Mouse (Mus musculus) thymus, postnatal 25 days (tissue): ENCODE data around the gene Ciz1.

Experiments
- DNase-seq: peaks from one replicate; pipeline ENCODE4 v3.0.0; 2022

Gene Ciz1

DNA sequence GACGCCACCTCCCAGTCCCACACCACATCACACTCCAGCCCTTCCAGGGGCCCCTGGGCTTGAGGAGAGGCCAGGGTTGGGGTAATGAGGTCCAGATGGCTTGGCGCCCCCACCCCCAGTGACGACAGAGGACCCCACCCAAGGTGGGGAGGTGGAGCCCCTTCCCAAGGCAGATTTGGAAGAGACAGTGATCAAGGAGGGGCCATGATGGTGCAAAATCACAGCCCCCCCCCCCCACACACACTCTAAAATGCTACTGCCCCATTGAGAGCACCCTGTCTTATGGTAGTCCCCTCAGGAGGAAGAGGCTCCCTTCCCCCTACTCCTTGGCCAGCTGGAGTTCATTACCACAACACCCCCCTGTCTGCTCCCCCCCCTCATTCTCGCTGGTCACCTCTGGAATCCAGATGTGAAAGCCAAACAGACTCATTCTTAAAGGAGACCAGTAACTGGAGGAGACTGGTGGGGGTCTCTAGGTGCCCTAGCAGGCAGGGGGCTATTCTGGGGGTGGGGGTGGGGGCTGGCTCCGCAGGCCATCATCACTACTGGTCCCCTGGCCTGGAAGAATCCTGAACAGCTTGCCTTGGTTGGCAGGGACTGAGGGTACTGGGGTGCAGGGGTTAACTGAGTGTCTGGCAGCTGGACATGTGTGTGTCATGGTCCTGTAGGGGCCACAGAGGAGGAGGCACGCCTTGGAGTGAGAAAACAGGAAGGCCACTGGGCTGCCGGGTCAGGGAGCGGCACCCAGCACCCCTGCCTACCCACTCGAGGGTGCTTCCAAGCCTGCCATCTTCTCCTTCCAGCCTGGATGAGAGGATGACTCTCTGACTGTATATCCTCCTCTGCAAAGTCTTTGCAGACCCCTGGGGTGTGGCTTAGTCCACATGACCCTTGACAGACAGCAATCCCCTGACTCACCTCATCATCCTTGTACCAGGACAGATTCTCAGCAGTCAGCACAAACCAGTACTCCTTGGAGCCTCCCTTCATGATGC lies 32.2 kb upstream of the Ciz1 start:
- no peak for DNase-seq

DNA sequence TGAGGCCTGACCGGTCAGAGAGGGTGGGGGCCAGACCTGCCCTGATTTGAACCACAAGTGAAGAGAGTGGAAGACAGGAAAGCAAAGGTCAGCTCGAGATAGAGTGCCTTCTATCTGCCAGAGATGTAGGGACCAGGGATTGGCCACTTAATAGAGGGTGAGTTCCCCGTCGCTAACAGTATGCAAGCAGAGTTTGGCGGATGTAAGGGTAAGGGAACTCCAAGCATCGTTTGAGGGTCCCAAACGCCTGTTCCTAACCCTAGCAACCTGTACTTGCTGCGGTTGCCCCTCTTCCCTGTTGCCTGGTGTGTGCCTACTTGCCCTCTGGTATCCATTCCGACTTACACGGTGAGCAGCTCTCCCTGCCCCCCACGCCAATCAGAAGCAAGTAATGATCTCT lies 31.4 kb upstream of the Ciz1 start:
- no peak for DNase-seq

DNA sequence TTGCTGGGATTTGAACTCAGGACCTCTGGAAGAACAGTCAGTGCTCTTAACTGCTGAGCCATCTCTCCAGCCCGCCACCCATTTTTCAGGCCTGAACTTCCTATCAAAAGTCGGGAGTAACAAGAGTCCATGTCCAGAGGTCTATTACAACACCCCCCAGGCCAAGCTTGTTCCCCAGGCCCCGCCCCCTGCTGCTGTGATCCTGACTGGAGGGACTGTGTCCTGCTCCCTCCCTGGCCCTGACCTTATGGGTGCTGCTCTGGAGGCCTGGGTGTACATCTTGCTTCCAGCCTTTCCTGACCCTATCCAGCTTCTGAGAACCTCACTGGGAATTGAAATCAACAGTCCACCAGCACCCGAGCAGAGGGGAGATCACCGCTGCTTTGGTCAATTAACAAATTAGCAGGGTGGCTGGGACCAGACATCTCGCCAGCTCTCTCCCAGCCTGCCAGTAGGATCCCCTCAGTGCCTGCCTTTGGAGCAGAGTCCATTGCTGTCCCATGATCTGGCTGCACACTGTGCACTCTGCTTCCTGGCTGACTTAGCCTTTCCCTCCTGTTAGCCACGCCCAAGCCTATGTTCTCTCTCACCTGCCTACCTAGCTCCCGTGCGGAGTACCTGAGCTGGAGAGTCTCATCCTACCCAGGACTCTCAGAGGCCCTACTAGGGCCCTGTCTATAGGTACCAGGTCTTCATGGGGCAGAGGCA lies 30.4 kb upstream of the Ciz1 start:
- no peak for DNase-seq

DNA sequence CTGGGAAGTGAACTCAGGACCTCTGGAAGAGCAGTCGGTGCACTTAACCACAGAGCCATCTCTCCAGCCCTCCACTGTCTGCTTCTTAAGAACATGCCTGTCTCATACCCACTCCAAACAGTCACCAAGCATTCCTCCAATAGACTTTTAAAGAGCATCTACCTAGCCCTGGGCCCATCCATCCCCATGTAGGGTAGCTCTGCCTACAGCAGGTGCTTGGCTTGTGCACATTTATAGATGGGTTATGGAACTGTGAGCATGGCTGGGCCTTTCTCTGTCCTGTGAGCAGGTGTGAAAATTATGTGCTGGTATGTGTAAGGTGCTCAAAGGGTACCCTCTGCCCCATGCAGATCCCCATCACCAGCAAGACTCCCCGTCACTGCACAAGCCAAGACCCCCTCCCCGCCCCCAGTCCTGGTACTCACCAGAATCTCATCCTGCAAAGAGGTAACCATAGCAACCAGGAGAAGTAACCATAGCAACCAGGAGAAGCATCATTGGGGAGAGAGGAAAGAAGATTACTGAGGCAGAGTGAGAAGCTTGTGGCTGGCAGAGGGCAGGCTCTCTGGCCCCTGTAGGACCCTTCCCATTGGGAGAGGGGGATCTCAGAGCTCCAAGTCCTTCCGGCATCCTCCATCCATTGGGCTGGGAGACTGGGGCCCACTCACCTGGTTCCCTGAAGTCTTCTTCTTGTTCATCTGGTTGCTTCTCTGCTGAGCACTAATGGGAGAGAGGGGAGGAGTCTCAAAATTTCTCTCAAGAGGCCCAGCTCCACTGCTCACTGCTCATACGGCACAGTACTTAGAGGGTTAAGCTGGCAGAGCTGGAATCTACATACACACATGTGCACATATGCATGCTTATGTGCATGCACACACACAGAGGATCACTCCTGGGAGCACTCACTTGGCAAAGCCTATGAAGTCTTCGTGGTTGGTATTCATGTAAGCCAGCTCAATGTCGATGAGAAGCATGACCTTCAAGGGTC lies 29.1 kb upstream of the Ciz1 start:
- no peak for DNase-seq

DNA sequence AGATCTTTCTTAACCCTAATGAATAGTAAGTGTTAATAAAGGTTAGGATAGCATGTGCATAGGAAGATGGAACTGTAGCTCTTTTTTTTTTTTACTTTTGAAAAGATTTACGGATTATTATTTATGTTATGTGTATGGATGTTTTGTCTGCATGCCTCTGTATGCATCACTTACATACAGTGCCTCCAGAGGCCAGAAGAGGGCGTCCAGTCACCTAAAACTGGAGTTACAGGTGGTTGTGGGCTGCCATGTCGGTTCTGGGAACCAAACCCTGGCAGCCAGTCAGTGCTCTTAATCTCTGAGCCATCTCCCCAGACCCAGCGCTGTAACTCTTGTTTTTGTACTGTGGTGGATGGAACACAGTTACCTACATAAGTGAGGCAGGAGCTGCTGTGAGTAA lies 27.8 kb upstream of the Ciz1 start:
- no peak for DNase-seq

DNA sequence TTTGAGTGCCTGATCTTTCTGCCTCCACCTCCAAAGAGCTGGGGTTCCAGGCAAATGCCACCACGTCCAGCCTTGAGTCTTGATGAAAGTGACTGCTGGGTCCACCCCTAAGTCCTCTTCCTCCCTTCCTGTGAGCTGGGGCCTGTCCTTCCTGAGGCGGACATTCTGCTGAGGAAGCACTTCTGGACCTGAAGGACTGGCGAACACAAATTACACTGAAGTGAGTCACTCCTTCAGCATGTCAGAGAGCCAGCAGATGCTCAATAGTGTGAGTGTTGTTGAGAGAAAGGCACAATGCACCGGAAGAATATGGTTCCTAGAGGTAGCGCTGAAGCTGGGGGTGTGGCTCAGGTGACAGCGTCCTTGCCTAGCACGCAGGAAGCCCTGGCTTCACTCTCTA lies 26.8 kb upstream of the Ciz1 start:
- no peak for DNase-seq

DNA sequence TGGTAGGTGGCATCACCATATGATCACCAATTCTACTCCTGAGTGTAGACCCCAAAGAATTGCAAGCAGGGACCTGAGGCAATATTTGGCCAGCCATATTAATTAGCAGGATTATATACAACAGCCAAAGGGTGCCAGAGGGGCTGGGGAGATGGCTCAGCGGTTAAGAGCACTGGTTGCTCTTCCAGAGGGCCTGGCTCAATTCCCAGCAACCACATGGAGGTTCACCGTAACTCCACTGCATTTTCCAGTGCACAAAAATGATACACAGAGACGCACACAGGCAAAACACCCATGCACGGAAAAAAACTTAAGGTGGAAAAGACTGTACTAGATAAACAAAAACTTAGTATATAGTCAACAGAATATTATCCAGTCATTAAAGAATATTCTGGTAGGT lies 24.9 kb upstream of the Ciz1 start:
- no peak for DNase-seq

DNA sequence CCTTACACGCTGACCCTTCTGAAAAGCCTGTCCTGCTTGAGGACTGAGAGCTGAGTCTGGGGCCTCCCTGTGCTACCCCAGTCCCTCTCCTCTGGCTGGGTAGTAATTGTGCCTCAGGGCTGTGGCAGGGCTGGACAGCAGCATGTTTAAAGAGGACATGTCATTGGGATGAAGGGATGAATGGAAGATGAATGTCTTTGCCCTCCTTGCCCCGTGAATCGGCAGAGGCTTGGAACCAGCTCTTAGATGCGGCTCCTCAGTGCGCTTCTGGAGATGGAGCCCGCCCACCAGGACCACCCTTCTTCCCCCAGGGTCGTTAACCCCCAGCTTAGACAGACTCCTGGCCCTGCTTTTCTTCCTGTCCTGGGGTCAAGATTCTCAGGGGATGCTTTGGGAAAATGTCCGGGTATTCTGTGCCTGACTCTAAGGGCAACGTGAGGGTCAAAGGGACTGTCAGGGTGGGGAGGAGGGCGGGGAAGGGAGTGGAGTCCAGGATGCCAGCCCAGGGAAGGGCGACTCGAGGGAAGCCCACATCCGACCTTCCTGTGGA lies 23.1 kb upstream of the Ciz1 start:
- no peak for DNase-seq

DNA sequence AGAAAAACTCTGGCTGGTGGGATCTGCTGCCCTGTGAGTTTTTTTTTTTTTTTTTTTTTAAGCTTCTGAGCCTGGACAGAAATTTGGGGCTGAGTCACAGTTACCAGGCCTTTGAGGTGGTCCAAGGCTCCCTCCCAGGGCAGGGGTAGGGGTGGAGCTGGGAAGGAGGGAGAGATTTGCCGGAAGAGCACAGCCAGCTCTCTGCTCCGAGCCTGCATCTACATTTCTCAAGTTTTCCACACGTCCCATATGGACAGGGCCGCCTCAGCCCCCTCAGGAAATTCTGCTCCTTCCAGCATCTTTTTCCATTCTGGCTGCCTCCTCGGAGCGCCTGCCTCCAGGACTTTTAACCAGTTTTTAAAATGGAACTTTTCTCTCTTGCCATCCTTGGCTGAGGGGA lies 22.6 kb upstream of the Ciz1 start:
- no peak for DNase-seq

DNA sequence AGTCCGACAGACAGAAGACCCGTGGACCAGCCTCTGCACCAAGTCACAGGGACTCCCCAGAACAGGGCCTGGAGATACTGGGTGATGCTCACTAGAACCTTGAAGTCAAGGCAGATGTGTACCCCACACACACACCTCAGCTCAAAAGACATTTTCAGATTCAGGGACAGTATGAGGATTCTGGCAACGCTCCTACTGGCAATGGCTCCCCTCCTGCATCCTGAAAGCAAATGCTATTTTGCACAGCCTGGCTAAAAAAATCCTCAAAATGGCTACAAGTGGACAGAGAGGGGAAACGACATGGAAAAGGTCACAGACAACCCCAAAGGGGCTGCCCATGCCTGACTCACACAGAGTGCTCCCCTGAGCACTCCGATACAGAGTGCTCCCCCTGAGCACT lies 20.0 kb upstream of the Ciz1 start:
- DNase-seq: no peak

DNA sequence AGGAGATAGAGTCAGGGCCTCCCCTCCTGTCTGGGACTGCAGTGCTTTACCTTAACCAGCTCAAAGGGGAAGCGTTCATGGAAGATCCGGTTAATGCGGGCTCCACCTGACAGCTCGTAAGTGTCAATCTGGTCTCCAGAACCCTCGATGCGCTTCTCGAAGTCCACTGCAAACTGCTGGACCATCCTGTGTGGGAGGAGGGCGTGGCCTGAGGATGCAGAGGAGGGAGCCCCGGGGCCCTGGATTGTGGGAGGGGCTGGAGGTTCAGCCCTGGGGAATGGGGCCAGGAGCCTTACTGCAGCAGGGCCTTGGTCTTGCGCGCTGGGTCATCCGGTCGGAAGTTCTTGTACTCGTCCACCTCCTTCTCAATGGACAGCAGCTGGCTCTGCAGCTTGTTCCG lies 16.2 kb upstream of the Ciz1 start:
- DNase-seq: no peak

DNA sequence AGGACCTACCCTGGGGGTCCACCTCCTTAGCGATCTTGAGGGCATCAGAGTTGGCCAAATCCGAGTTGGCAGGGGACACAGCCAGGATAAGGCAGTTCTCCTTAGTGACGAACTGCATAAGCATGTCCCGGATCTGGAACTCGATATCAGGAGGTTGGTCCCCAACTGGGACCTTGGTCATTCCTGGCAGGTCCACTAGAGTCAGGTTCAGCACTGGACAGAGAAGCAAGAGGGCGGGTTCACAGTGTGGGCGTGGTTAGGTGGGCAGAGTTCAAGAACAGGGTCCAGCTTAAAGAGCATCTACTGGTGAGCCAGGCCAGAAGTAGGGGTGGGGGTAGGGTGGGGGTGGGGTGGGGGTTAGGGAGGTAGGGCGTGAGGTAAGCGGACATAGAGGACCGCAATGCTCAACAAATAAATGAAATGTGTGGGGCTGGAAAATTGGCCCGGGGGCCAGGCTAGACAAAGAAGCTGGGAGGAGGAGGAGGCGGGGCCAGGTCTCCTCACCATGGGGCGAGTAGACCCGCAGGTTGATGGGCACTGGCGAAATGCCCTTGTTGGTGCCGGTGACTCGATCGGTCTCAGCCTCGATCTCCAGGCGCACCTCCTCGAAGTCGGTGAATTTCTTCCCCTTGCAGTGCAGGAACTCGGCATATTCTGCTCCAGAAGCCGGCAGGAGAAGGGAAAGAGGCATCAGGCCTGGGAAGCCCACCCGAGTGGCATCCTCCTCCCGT lies 12.1 kb upstream of the Ciz1 start:
- no peak for DNase-seq

DNA sequence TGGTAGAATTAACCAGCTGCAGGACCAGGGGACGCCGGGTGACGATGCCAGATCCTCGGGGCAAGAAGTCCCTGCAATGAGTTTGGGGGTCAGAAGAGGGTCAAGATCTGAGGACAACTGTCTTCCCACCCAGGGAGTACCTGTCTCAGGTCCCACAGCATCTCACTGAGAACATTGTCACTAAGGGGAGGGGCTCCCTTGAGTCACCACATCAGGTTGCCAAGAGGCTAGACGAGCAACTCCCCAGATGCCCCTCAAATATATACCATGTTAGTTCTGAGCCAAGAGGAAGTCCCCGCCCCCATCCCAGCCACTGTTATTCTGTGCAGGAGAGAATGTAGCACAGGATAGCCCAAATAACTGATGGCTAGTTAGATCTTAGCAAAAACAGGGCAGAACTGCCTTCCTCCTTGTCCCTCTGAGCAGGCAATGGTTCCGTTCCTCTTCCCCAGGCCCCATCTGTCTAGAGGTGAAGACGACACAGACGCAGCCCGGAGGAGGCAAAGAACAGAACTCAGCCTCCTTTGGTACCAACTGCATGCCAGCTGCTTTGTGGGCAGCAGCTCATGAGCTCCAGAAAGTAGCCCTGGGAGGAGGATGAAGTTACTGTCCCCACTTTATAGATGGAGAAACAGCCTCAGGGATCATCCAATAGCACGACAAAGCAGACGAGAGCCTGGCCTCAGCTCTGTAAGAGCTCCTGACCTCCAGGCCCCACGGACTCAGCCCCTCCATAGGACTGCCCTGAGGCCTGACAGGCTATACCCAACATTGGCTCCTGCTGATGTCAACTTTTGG lies 11.1 kb upstream of the Ciz1 start:
- DNase-seq: no peak

DNA sequence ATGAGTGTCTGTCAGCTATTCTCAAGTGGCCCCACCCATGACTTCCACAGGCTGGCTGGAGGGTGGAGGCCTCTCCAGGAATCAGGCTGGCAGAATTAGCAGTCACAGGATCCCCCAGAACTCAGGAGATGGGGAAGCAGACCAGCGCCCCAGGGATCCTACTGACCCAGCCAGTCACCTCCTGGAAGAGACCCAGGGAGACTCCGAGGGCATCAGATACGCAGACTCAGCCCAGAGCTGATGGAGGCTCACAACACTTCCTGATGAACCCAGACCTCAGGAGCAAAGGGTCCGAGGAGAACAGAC lies 10.5 kb upstream of the Ciz1 start:
- DNase-seq: no peak

DNA sequence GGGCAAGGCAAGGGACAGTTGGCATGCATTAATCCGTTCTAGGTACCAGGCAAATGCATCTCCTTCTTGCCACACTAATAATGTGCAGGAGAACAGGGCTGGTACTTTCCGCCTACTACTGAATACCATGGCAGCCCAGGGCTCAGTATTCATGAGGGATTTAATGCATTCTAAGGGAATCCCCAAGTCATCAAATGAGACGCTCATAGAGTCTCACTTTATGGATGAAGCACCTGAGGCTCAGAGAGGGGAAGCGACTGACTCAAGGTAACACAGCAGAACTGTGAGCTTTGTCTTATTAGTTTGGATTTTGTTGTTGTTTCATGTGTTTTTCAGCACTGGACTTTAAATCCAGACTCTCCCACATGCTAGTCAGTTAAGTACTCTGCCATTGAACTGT lies 10.1 kb upstream of the Ciz1 start:
- DNase-seq: no peak

DNA sequence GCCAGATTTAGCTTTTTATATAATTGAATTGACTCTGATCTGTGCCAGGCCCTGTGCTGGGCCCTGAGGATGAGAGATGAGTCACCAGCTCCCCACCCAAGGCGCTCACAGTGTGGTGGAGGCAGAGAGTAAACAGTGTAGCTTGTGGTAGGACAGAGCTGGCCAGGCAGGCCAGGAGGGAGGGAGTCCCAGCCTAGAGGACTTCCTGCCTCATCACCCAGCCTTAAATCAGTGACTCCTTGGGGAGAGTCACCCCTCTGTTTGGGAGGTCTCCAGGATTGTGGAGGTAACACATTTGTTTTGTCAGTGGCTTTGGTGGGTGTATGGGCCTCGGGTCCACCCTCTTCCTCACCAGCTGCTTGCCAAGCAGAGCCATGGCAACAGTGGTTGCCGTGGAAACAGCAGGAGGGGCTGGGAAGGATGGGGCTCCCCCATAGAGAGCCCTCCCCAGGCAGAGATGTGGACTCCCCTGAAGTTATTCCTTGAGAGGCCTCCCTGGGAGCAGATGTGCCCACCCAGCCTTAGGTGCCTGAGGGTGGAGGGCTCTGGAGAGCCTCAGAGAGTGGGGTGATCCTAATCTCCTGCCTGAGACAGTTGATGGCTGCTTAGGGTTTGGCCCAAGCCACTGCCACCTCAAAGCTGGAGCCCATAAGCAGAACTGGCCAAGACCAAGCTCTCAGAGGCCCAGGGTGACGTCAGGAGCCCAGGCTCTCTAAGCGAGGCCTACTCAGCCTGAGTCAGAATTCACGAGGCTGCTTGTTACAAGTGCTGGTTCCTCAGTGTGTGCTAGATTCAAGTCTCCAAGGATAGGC lies 9.4 kb upstream of the Ciz1 start:
- no peak for DNase-seq

DNA sequence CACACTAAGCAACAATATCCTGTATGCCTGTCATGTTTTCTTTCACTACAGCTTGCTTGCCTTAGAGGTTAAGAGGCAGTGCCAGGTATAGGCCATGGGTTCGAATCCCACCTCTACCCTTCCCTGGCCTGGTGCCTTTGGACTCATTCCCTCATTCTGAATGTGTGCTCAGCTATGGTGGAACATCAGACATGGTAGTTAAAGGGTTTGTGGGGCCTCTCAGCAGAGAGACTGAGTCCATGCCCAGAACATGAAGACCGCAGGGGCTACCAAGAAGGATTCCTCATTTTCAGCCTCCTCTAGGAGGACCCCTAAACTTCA lies 8.8 kb upstream of the Ciz1 start:
- DNase-seq: no peak

DNA sequence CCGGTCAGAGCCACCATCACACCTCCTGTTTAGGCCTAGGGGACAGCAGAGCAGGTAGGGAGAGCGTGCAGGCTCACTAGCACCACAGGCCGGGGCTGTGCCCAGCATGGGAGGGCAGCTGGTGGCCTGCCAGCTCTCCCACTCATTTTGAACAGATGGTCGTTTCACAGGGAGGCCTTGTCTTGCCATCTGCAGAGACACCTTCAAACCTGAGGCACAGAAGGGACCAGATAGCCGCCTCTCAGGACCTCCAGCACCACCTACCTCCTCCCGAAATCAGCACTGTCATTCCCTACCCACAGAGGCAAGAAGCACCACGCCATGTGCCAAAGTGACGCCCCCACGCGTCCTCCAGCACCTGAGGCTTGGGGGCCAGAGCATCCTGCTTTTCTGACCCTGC lies 8.1 kb upstream of the Ciz1 start:
- DNase-seq: no peak

DNA sequence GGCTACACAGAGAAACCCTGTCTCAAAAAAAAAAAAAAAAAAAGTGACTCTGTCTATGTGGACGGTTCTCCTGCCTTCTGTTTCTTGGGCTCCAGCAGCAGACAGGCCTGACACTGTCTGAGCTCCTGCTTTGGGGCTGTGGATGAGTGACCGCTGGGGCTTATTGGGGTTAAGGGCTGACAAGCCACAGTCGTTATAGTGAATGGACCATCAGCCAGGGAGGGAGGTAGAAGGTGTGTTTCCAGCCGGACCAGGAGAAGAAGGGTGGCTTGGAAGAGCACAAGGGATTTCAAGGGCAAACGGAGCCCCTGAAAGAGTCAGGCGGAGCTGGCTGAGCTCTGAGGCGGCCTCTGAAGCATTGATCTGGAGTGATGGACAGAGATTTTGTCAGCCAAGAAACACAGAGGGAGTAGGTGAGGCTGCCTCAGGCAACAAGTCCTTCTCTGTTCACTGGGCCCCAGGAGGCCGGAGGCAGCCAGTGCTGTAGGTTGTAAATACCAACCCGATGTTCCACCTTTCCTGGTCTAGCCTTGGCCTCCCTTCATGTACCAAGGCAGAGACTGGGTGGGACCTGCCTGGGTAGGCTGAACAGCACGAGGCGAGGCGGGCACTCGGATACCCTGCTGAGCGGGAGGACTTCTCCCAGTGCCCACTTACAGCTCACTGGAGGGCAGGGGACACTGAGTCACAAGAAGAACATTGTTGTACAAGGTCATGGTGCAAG lies 7.4 kb upstream of the Ciz1 start:
- no peak for DNase-seq

DNA sequence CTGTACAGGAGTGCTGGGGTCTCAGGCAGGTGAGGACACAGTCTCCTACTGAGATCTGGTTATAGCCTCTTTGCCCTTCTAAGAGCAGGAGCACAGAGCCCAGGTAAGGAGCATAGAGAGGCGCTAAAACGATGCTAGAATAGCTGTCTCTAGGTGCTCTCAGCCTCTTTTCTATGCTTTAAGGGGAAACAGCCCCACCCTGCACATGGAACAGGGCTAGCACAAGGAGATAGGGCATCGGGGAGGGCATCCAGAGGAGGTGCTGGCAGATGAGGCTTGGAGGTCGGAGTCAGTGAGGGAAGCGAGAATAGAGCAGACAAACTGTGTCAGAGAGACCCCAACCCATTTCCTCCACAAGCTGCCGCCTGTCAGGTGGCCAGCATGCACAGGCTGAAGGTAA lies 5.1 kb upstream of the Ciz1 start:
- no peak for DNase-seq
